Mouse (Mus musculus) spleen, adult 2 months (tissue): ENCODE measurements around the gene Tmem141. TPM values are rescaled to one million over a fixed set of nuclear protein-coding genes. Genes with fewer than 3 reads are reported as not detected.

Source experiments
- DNase-seq, 2 experiments: peaks; one replicate each; pipeline versions ENCODE4 v3.0.0 to v3.0.0-alpha.2; 2012 to 2021; ENCODE audit warnings: low spot score in 2 of 2, low read depth in 1 of 2
- H3K27ac ChIP-seq: fragments of 200-500 bp; 2 replicates; pipeline ENCODE4 v1.5.1; 2012; ENCODE audit warnings: low read length, inconsistent platforms; ENCODE audit not compliant: insufficient read depth
- H3K27me3 ChIP-seq: fragments of 200-500 bp; 2 replicates; pipeline ENCODE4 v1.6.1; 2012; ENCODE audit warnings: mild to moderate bottlenecking, moderate library complexity, low read length, inconsistent platforms; ENCODE audit not compliant: control insufficient read depth, insufficient read depth
- H3K36me3 ChIP-seq: fragments of 200-500 bp; 2 replicates; pipeline ENCODE4 v1.6.1; 2012; ENCODE audit warnings: mild to moderate bottlenecking, low read length, inconsistent platforms; ENCODE audit not compliant: control insufficient read depth, insufficient read depth
- H3K4me1 ChIP-seq: fragments of 200-500 bp; 2 replicates; pipeline ENCODE4 v1.6.1; 2011; ENCODE audit warnings: inconsistent platforms; ENCODE audit not compliant: control insufficient read depth, insufficient read depth, insufficient read length
- H3K4me3 ChIP-seq: fragments of 200-500 bp; 2 replicates; pipeline ENCODE4 v1.5.1; 2011; ENCODE audit warnings: mild to moderate bottlenecking, inconsistent platforms; ENCODE audit not compliant: insufficient read depth, insufficient read length; ENCODE audit errors: extremely low read depth
- CTCF ChIP-seq: fragments of 200-500 bp; IDR thresholded peaks from 2 replicates; pipeline ENCODE4 v1.5.1; 2011; ENCODE audit warnings: mild to moderate bottlenecking, inconsistent platforms; ENCODE audit not compliant: insufficient read depth, insufficient read length, insufficient replicate concordance; ENCODE audit errors: extremely low read depth
- POLR2A ChIP-seq: fragments of 200-500 bp; IDR thresholded peaks from 2 replicates; pipeline ENCODE4 v1.6.1; 2011; ENCODE audit warnings: low read depth, low read length, inconsistent platforms
- WGBS: fragments of 180-500 bp; shearing (Covaris S2); methylation state at CpG from one replicate; pipeline ENCODE4 v1.1.7; 2018; 5-methylcytosine and 5-hydroxymethylcytosine counted together
- polyA plus RNA-seq: library from polyadenylated mRNA; depleted of rRNA; stranded (reverse); fragments of >200 nt; gene quantifications from 2 replicates; pipeline ENCODE4 v1.2.3, GENCODE M21; 2012

Gene Tmem141
- polyA plus RNA-seq, 1 experiment, result 16.8 TPM

DNA sequence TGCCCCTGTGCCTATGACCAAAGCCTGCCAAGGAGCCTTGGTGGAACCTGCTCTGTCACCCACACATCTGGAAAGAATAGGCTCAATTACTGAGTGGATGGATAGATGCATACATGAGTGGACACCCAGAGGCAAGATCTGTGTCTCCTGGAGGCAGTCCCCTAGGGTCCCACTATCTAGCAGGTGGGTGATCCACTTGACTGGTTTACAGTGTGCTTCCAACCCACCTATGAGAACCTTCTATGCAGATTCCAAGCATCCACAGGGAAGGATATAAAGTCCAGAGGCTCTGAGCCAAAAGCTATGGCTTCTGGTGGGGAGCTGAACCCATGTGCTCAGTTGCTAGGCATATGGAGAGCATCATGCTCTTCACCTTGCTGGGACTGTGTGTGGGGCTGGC is 35.8 kb upstream of the Tmem141 start, which contains the start of gene Lcn5:
Lcn5 (plus strand) TSS at position 301 of the 400 bp plus-strand sequence.
- no peak for DNase-seq
- no peaks in the 10 kb centered on the region for H3K4me1 ChIP-seq
- H3K27ac ChIP-seq, result no peak within 1 kb of the TSS
- no peak within 1 kb of the TSS for H3K4me3 ChIP-seq
- H3K36me3 ChIP-seq, result no peaks in the 10 kb centered on the region
- no peaks in the 10 kb centered on the region for H3K27me3 ChIP-seq
- TF ChIP-seq POLR2A (no peak), CTCF (no peak)

DNA sequence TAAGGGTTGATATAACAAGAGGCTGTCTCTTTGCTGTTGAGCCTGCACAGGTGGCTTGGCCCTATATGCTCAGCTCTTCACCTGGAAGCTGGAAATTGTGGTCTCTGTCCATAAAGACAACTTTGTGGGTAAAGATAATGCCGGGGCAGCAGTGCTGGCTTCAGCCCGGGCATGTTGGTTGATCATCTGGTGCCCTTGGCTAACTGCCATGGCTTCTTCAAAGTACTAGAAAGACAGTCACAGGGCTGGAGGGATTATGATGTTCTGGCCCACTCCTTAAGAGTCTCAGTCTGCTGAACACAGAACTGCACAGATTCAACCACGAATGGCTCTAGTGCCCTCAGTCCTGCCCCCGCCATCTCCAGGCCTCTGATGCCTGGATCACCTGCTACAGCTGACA is 35.4 kb upstream of the Tmem141 start:
- TF ChIP-seq CTCF, result no peak
- TF ChIP-seq POLR2A, result no peak
- WGBS, result 65% methylated on average over 4 of the region's 4 CpGs

DNA sequence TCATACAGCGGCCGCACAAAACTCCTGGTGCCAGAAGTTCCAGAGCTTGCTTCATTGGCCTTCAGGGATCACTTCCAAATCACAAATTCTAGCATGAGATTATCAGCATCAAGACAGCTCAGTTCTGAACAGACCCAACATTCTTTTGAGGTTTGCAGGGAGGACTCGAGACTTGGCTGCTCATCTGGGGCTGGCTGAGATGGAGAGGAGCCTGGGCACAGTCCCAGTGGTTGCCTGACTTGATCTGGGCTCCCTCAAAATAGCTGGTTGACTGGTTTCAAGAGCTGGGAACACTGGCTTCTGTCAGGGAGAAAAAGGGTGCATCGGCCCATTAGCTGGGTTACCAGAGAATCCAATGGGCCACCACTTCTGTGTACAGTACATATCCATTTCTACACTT is 34.9 kb upstream of the Tmem141 start:
- 84% methylated on average over 4 of the region's 4 CpGs for WGBS
- H3K4me3 ChIP-seq, result no peak overlapping the region
- TF ChIP-seq CTCF (no peak), POLR2A (no peak)
- H3K27me3 ChIP-seq, result no peaks in the 10 kb centered on the region
- no peak for DNase-seq
- H3K27ac ChIP-seq, result no peak overlapping the region
- H3K4me1 ChIP-seq, result no peaks in the 10 kb centered on the region
- H3K36me3 ChIP-seq, result no peaks in the 10 kb centered on the region

More for the DNA sequence above, 35.4 kb upstream of the Tmem141 start:
- Histone ChIP-seq H3K36me3 (no peaks in the 10 kb centered on the region), H3K4me3 (no peak overlapping the region), H3K27me3 (no peaks in the 10 kb centered on the region), H3K4me1 (no peaks in the 10 kb centered on the region), H3K27ac (no peak overlapping the region)
- DNase-seq, result no peak

DNA sequence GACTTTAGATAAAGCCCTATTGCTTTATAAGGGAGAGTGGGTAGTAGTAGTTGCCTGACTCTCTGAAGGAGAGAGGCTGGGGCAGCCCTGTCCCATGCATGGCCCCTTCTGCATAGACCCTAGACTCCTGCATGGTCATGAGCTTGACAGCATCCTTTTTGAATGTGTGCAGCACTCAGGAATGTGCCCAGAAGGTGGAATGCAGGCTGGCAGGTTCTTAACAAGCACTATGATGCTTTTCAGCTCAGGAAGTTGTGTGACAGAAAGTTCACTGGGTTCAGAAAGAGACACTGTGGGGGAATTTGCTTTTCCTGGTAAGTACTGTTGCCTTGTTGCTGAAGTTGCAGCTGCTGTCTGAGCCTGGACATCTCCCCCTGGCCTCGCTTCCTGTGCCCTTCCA is 32.7 kb upstream of the Tmem141 start:
- Histone ChIP-seq H3K27ac (no peak overlapping the region), H3K4me1 (no peaks in the 10 kb centered on the region), H3K4me3 (no peak overlapping the region), H3K36me3 (no peaks in the 10 kb centered on the region), H3K27me3 (no peaks in the 10 kb centered on the region)
- DNase-seq, result no peak
- TF ChIP-seq POLR2A, result no peak
- no peak for TF ChIP-seq CTCF
- WGBS, result 50% methylated on average over 1 of the region's 1 CpGs

DNA sequence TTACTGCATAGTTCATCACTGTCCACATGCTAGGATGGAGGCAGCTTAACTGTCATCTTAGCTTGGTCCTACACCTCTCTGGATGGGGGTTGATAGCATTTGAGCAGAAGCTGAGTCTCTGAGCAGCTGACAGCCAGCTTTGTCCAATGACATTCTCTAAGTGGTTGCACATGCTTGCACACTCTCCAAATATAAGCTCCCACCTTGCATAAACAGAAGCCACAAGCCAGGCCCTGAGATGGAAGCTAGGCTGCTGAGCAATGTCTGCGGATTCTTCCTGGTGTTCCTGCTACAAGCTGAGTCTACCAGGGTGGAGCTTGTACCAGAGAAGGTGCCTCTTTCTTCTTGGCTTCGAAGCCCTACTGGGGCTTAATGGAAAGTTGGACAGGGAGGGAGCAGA is 31.1 kb upstream of the Tmem141 start, which contains the start of gene Lcn8:
Lcn8 (plus strand) TSS at position 219 of the 400 bp plus-strand sequence.
- no peak within 1 kb of the TSS for H3K4me3 ChIP-seq
- 76% methylated on average over 2 of the region's 2 CpGs for WGBS
- H3K27me3 ChIP-seq, result no peaks in the 10 kb centered on the region
- H3K4me1 ChIP-seq, result no peaks in the 10 kb centered on the region
- DNase-seq, result no peak
- H3K36me3 ChIP-seq, result no peaks in the 10 kb centered on the region
- no peak within 1 kb of the TSS for H3K27ac ChIP-seq
- TF ChIP-seq CTCF, result no peak
- TF ChIP-seq POLR2A, result no peak

DNA sequence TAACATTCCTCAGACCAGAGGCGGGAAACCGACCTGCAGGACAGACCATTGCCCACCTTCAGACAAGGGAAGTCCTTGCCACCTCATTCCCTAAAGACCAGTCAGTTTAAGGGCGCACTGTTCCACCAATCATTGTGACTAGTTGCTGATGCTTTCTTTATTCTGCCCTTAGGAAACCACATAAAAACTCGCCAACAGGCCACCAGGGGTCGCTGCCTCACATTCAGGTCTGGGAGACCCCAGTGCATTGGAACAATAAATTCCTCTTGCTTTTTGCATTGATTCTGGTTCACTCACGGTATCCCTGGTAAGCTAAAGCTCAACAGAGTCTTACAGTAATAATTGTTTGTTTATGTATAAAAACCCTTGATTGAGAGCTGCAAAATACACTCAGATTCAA is 18.1 kb upstream of the Tmem141 start:
- Histone ChIP-seq H3K4me3 (no peak overlapping the region), H3K27me3 (no peaks in the 10 kb centered on the region), H3K4me1 (no peaks in the 10 kb centered on the region), H3K36me3 (no peaks in the 10 kb centered on the region), H3K27ac (no peak overlapping the region)
- 31% methylated on average over 6 of the region's 6 CpGs for whole genome bisulfite sequencing
- TF ChIP-seq CTCF (peak; percentile 48; the same call in 1 of the 2 replicates), POLR2A (no peak)
- peak in 1 of 2 experiments; percentile 14 for DNase-seq

DNA sequence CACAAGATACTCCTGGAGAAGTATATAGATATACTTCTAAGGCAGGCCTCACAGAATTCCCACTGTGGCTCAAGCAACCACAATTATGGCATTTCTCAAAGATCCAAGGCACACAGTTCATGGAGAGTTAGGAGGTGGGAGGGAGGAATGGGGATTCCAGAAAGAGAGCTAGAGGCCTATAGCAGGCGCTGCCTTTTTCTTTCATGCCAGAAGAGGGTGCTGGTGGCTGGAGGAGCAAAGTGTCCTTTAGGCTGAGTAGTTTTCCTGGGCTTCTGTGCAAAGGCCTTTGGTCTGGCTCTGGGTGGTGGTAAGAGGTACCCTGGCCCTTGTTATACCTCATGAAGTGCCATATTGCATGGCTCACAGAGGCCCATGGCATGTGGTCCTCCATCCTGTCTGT is 12.2 kb upstream of the Tmem141 start:
- 90% methylated on average over 1 of the region's 1 CpGs for WGBS
- H3K27ac ChIP-seq, result no peak overlapping the region
- H3K4me3 ChIP-seq, result no peak overlapping the region
- no peak for TF ChIP-seq CTCF
- TF ChIP-seq POLR2A, result no peak
- H3K4me1 ChIP-seq, result no peaks in the 10 kb centered on the region
- H3K27me3 ChIP-seq, result no peaks in the 10 kb centered on the region
- no peak for DNase-seq
- H3K36me3 ChIP-seq, result no peaks in the 10 kb centered on the region
